Mouse (Mus musculus) stomach, embryonic 16.5 days (tissue): ENCODE results near the gene Snx1. TPM values are rescaled to one million over a fixed set of nuclear protein-coding genes. Genes with fewer than 3 reads are reported as not detected.

Experiments
- ATAC-seq: fragments of 200-750 bp; cut with Nextera tagmentation; 2 replicates; pipeline ENCODE4 v1.8.0; 2017; ENCODE audit warnings: moderate number of reproducible peaks, moderate TSS enrichment; ENCODE audit not compliant: insufficient read depth, low FRiP score
- H3K27ac ChIP-seq: fragments of 300-500 bp; sonication (generic); 2 replicates; pipeline ENCODE4 v1.5.1; 2014; ENCODE audit warnings: low read length
- H3K27me3 ChIP-seq: fragments of 300-500 bp; sonication (generic); 2 replicates; pipeline ENCODE4 v1.6.1; 2014; ENCODE audit warnings: low read length, control low read depth, mixed read lengths; ENCODE audit not compliant: control insufficient read depth, insufficient read depth
- H3K36me3 ChIP-seq: fragments of 300-500 bp; sonication (generic); 2 replicates; pipeline ENCODE4 v1.6.1; 2014; ENCODE audit warnings: low read length; ENCODE audit not compliant: control insufficient read depth, insufficient read depth
- H3K4me1 ChIP-seq: fragments of 300-500 bp; sonication (generic); 2 replicates; pipeline ENCODE4 v1.6.1; 2014; ENCODE audit warnings: low read length, control low read depth, mixed read lengths; ENCODE audit not compliant: control insufficient read depth, insufficient read depth
- H3K4me2 ChIP-seq: fragments of 300-500 bp; sonication (generic); 2 replicates; pipeline ENCODE4 v1.6.1; 2014; ENCODE audit warnings: low read depth, low read length, mixed read lengths
- H3K4me3 ChIP-seq: fragments of 300-500 bp; sonication (generic); replicated peaks from 2 replicates; pipeline ENCODE4 v1.5.1; 2014; ENCODE audit warnings: mild to moderate bottlenecking, low read length
- H3K9ac ChIP-seq: fragments of 300-500 bp; sonication (generic); 2 replicates; pipeline ENCODE4 v1.6.1; 2014; ENCODE audit warnings: low read length
- H3K9me3 ChIP-seq: fragments of 300-500 bp; sonication (generic); replicated peaks from 2 replicates; pipeline ENCODE4 v1.6.1; 2016; ENCODE audit warnings: low read length, control low read depth; ENCODE audit not compliant: control insufficient read depth
- whole genome bisulfite sequencing: fragments of 180-500 bp; shearing (Covaris S2); extraction: QIAGEN DNeasy Blood & Tissue Kit; methylation state at CpG from one replicate; pipeline ENCODE4 v1.1.7; 2014; 5-methylcytosine and 5-hydroxymethylcytosine counted together
- polyA plus RNA-seq: library from polyadenylated mRNA; unstranded; fragments of >200 nt; fragmentation: Nextera tagmentation; extraction: Ambion mirVana; gene quantifications from 2 replicates; pipeline ENCODE4 v1.2.1, GENCODE M21; 2015

The Snx1 gene
- polyA plus RNA-seq, 1 experiment from 2014 or later = 121 TPM

DNA sequence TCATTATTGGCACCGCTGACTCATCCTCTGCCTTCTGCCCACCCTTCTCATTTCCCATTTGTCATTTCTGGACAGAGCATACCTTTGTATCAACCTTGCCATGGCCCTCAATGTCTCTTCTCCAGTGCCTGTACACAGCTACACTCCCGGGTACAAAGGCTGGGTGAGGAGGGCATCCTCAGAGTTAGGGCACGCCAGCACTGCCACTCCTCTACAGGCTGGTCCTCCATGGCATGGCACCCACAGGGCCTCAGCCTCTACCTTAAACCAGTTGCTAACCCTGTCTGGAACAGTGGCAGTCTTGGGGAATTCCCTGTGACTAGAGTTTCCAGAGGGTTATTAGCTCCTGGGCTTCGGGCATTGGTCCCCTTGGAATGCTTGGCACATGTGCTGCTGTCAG, 87.8 kb downstream of the Snx1 start:
- no peaks in the 10 kb centered on the region for H3K9me3 ChIP-seq
- no peaks in the 10 kb centered on the region for H3K4me1 ChIP-seq
- H3K4me2 ChIP-seq = no peak overlapping the region
- H3K36me3 ChIP-seq = 0 out of 2 replicates have a peak, but pooled peaks cover 3% of the 10 kb centered on the region
- H3K27ac ChIP-seq = no peak overlapping the region
- WGBS = 90% methylated on average over 4 of the region's 4 CpGs
- no peak for ATAC-seq
- H3K9ac ChIP-seq = no peak overlapping the region
- H3K4me3 ChIP-seq = no peak overlapping the region
- H3K27me3 ChIP-seq = no peaks in the 10 kb centered on the region

Other genes with a start within 250 kb of the Snx1 start
- 119 and 131 TPM in 2 replicates for gene Pclaf, start 236.3 kb downstream of the Snx1 start, polyA plus RNA-seq
- 25.5 and 29.3 TPM in 2 replicates for gene Trip4, start 217.8 kb downstream of the Snx1 start, polyA plus RNA-seq
- gene Csnk1g1, start 217.7 kb downstream of the Snx1 start, polyA plus RNA-seq = 13.1 and 14.1 TPM in 2 replicates
- gene Ppib, start 66.4 kb downstream of the Snx1 start, polyA plus RNA-seq = 835 and 861 TPM in 2 replicates
- gene Snx22, start 56.9 kb downstream of the Snx1 start, polyA plus RNA-seq = 3.1 and 4.3 TPM in 2 replicates
- 144 and 158 TPM in 2 replicates for gene Ciao2a, start within 50 bp of the Snx1 start, polyA plus RNA-seq
- 7.6 and 10.2 TPM in 2 replicates for gene Dapk2, start 31.6 kb upstream of the Snx1 start, polyA plus RNA-seq
- 20.0 and 22.1 TPM in 2 replicates for gene Herc1, start 223.9 kb upstream of the Snx1 start, polyA plus RNA-seq